ENCODE assay signal across 11 mouse cellular contexts in the genomic region with DNA sequence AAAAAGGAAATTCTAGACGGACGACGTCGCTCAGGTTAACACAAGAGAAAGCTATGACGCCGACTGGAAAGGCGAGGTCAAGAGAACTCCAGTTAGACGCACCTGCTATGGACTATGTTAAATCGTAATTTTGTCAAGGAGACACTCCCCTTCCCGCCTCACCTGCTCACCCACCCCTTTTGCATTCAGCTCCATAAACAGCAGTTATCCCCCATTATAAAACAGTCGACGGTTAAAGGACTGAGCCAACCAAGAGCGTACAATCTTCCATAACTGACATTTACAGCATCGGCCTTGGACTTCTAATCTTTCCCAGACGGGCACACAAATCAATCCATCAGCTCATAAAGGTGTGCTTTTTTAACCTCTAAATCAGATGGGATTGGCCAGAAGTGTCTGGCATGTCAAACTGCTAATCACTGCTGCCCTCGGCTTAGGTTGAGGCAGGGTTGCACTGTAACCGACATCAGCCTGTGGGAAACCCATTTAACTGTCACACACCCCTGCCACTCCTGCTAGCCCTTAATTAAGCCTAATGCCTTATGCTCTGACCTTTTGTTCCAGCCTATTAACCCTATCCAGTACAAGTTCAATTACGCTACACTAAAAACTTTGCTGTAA. TPM values are rescaled to one million over a fixed set of nuclear protein-coding genes. Genes with fewer than 3 reads are reported as not detected.
A peak's percentile ranks its signal among the peaks of the same experiment; 100 is the strongest.
DNase-seq lines count a peak whose midpoint lies in the region; ATAC-seq and TF ChIP-seq lines count a peak whose summit lies in the region.
"Had no signal": no experiment of that assay in that cellular context is flagged by ENCODE, and none has a peak within 500 bp of the region (broad histone marks: within the 10 kb centered on the region; RNA-seq: fewer than 3 reads in every experiment).

No protein-coding gene starts in this region.

- intact Hi-C loops in gastrocnemius, adult 2 months (cut with DNase I), result no loop called here
- intact Hi-C loops in gastrocnemius, postnatal 14 days (cut with DNase I; ENCODE audit: low total_unique reads), result no loop called here
- intact Hi-C loops in heart, adult 2 months (cut with DNase I), result no loop called here

- H3K36me3 ChIP-seq in intestine, embryonic 14.5 days (ENCODE audit: control insufficient read depth, insufficient read depth, low read length), result no peaks in the 10 kb centered on the region
- no peaks in the 10 kb centered on the region for H3K36me3 ChIP-seq in limb, embryonic 12.5 days
- H3K36me3 ChIP-seq in heart, adult 2 months (ENCODE audit: control insufficient read depth, insufficient read depth, low read length), result peaks cover 11% of the 10 kb centered on the region

- H3K4me1 ChIP-seq in intestine, embryonic 14.5 days (replicated peaks; ENCODE audit: control insufficient read depth, insufficient read depth, low read length), result peaks cover 12% of the 10 kb centered on the region; the same call in 1 of the 2 replicates
- peaks cover 23% of the 10 kb centered on the region for H3K4me1 ChIP-seq in limb, embryonic 12.5 days (replicated peaks)
- peaks cover 19% of the 10 kb centered on the region for H3K4me1 ChIP-seq in heart, adult 2 months (ENCODE audit: control insufficient read depth, insufficient read depth, low read length)

- peak overlapping the region; percentile 24; the same call in 1 of the 2 replicates for H3K27ac ChIP-seq in gastrocnemius, adult 2 months
- H3K27ac ChIP-seq in intestine, embryonic 14.5 days (ENCODE audit: low read depth), result no peak overlapping the region
- H3K27ac ChIP-seq in limb, embryonic 12.5 days, result no peak overlapping the region
- no peak overlapping the region for H3K27ac ChIP-seq in heart, adult 2 months
- H3K27ac ChIP-seq: left cerebral cortex, adult 2 months had no signal

- TF ChIP-seq CTCF in gastrocnemius, adult 2 months (IDR thresholded peaks at IDR 0.05), result no peak
- no peak for TF ChIP-seq CTCF in brain, embryonic 14.5 days (IDR thresholded peaks at IDR 0.05; ENCODE audit: borderline replicate concordance, extremely low read depth, insufficient read depth, insufficient read length)
- no peak for TF ChIP-seq CTCF in heart, adult 2 months (IDR thresholded peaks at IDR 0.05)

- WGBS in intestine, embryonic 14.5 days, result 58% methylated on average over 18 of the region's 18 CpGs
- whole genome bisulfite sequencing in limb, embryonic 12.5 days, result 19% methylated on average over 18 of the region's 18 CpGs
- WGBS in heart, adult 2 months, result 87% methylated on average over 18 of the region's 18 CpGs

- H3K4me2 ChIP-seq in intestine, embryonic 14.5 days (ENCODE audit: low read length), result peak overlapping the region; percentile 22; the same call in 1 of the 2 replicates
- peak overlapping the region; percentile 27 for H3K4me2 ChIP-seq in limb, embryonic 12.5 days
- H3K4me2 ChIP-seq: heart, embryonic 11.5 days had no signal

- no peak for TF ChIP-seq EP300 in heart, adult 2 months (IDR thresholded peaks at IDR 0.05; ENCODE audit: insufficient read depth, low read depth, low read length)

- no peaks in the 10 kb centered on the region for H3K9me3 ChIP-seq in intestine, embryonic 14.5 days (ENCODE audit: control insufficient read depth, low read length)
- H3K9me3 ChIP-seq in limb, embryonic 12.5 days, result no peaks in the 10 kb centered on the region

- H3K27me3 ChIP-seq in intestine, embryonic 14.5 days (replicated peaks; ENCODE audit: control insufficient read depth, insufficient read depth, low read length), result no peaks in the 10 kb centered on the region
- H3K27me3 ChIP-seq in limb, embryonic 12.5 days, result no peaks in the 10 kb centered on the region
- H3K27me3 ChIP-seq in heart, adult 2 months (ENCODE audit: control insufficient read depth, insufficient read depth, low read length), result no peaks in the 10 kb centered on the region

- peaks cover 14% of the 10 kb centered on the region for H3K79me2 ChIP-seq in heart, adult 2 months (replicated peaks; ENCODE audit: control insufficient read depth, insufficient read depth, low read length)

- no peak overlapping the region for H3K9ac ChIP-seq in intestine, embryonic 14.5 days (ENCODE audit: low read length)
- H3K9ac ChIP-seq in limb, embryonic 12.5 days (replicated peaks), result no peak overlapping the region
- H3K9ac ChIP-seq in heart, adult 2 months (ENCODE audit: low read depth, low read length), result no peak overlapping the region

- no peak for TF ChIP-seq POLR2A in brain, embryonic 14.5 days (IDR thresholded peaks at IDR 0.05; ENCODE audit: borderline replicate concordance, extremely low read depth, insufficient read depth, insufficient read length, poor library complexity, severe bottlenecking)
- TF ChIP-seq POLR2A in heart, adult 2 months (IDR thresholded peaks at IDR 0.05; ENCODE audit: insufficient read depth, low read depth, low read length), result no peak

- ATAC-seq in intestine, embryonic 14.5 days (replicated peaks; ENCODE audit: low FRiP score, low TSS enrichment, low read depth), result peak; percentile 84
- ATAC-seq in limb, embryonic 12.5 days (ENCODE audit: insufficient number of reproducible peaks, insufficient read depth, low FRiP score, low TSS enrichment, low read depth), result peak; percentile 59; the same call in 1 of the 2 replicates

- no peak for DNase-seq in gastrocnemius, adult 2 months
- DNase-seq in gastrocnemius, postnatal 14 days, result no peak
- peak; percentile 37 for DNase-seq in brain, embryonic 14.5 days (ENCODE audit: low read depth)
- DNase-seq in intestine, embryonic 14.5 days (ENCODE audit: low spot score), result no peak
- no peak for DNase-seq in MN1 (ENCODE audit: low spot score)
- DNase-seq in heart, adult 2 months, result no peak
- DNase-seq in right cerebral cortex, postnatal 10 days (ENCODE audit: low spot score in 2 of 2), result no peak
- DNase-seq: cerebellum, postnatal 14 days had no signal

- H3K4me3 ChIP-seq in gastrocnemius, adult 2 months, result no peak overlapping the region
- no peak overlapping the region for H3K4me3 ChIP-seq in intestine, embryonic 14.5 days (ENCODE audit: low read depth, low read length)
- H3K4me3 ChIP-seq in limb, embryonic 12.5 days (replicated peaks), result no peak overlapping the region
- H3K4me3 ChIP-seq in heart, adult 2 months, result no peak overlapping the region
- H3K4me3 ChIP-seq: left cerebral cortex, adult 2 months had no signal

RNA-seq across cellular contexts. Expression of a gene that starts 15.4 kb away (rescaled TPM):
- 10 to 100 TPM; 38.7 to 38.9 TPM for total RNA-seq in gastrocnemius, adult 2 months (2021)
- total RNA-seq in gastrocnemius, postnatal 14 days (2021), result 10 to 100 TPM; 36.7 to 37.0 TPM
- polyA plus RNA-seq in brain, embryonic 14.5 days (2012; rRNA removed), result 3.5 and 10.4 TPM in 2 replicates
- 37.1 and 40.3 TPM in 2 replicates for polyA plus RNA-seq in intestine, embryonic 14.5 days (2014; fragmentation: Nextera tagmentation; extraction: Ambion mirVana)
- polyA plus RNA-seq in limb, embryonic 12.5 days (2016; fragmentation: Nextera tagmentation; extraction: Ambion mirVana), result 36.9 and 37.2 TPM in 2 replicates
- total RNA-seq in heart, adult 2 months (2021), result 10 to 100 TPM; 20.6 to 32.3 TPM
- polyA plus RNA-seq in heart, adult 2 months (2012; rRNA removed), result 3.1 and 6.7 TPM in 2 replicates
